Mouse (Mus musculus) kidney, postnatal 36 days (tissue): ENCODE results near the gene Hist1h4k.
A peak's percentile ranks its signal among the peaks of the same experiment; 100 is the strongest.
"Not testable (repeated sequence)": the region's sequence is repeated elsewhere in the genome, so short reads cannot be mapped to it uniquely, and the experiment has no call there.

Experiments
- DNase-seq, 2 experiments: peaks; one replicate each; pipeline ENCODE4 v3.0.0; 2021 to 2022; ENCODE audit warnings: mixed read lengths in 2 of 2

Gene Hist1h4k

GRCm38 (mm10) chr13:21754294-21755001 lies 4.1 kb upstream of the Hist1h4k start:
- peak in 1 of 2 experiments; percentile 48 for DNase-seq

GRCm38 (mm10) chr13:21753524-21754285 lies 3.4 kb upstream of the Hist1h4k start, which contains the start of the genes Hist1h2ak and Hist1h2bn:
Gene Hist1h2ak, minus strand, starts transcription at chr13:21753827.
Gene Hist1h2bn, plus strand, starts transcription at chr13:21754123.
- peak; percentile 47 to 83 for DNase-seq

- DNase-seq: no peak
Measured at GRCm38 (mm10) chr13:21753051-21753523, 2.8 kb upstream of the Hist1h4k start.

- no peak for DNase-seq
Measured at GRCm38 (mm10) chr13:21752356-21752755, 2.1 kb upstream of the Hist1h4k start.

- no peak for DNase-seq
Measured at GRCm38 (mm10) chr13:21751827-21752226, 1.5 kb upstream of the Hist1h4k start.

GRCm38 (mm10) chr13:21751417-21751816 lies 1.1 kb upstream of the Hist1h4k start:
- no peak for DNase-seq

GRCm38 (mm10) chr13:21749387-21750158 lies 732 bp downstream of the Hist1h4k start:
- DNase-seq: no peak

- DNase-seq: no peak
Measured at GRCm38 (mm10) chr13:21745006-21745405, 5.3 kb downstream of the Hist1h4k start.

GRCm38 (mm10) chr13:21734906-21735767 lies 15.2 kb downstream of the Hist1h4k start, which contains the start of gene Hist1h4j:
Gene Hist1h4j, plus strand, starts transcription at chr13:21735064.
- DNase-seq: peak; percentile 50 to 75

- peak; percentile 79 to 82 for DNase-seq
Measured at GRCm38 (mm10) chr13:21734010-21734905, 16.0 kb downstream of the Hist1h4k start.

- no peak for DNase-seq
Measured at GRCm38 (mm10) chr13:21733466-21733865, 16.8 kb downstream of the Hist1h4k start.

GRCm38 (mm10) chr13:21729544-21729943 lies 20.8 kb downstream of the Hist1h4k start:
- DNase-seq: no peak

- DNase-seq: no peak
Measured at GRCm38 (mm10) chr13:21727948-21728572, 22.2 kb downstream of the Hist1h4k start.

- no peak for DNase-seq
Measured at GRCm38 (mm10) chr13:21722993-21723836, 27.1 kb downstream of the Hist1h4k start.

- DNase-seq: no peak
Measured at GRCm38 (mm10) chr13:21722373-21722925, 27.9 kb downstream of the Hist1h4k start.

- DNase-seq: peak; percentile 37 to 76
Measured at GRCm38 (mm10) chr13:21721757-21722372, 28.4 kb downstream of the Hist1h4k start, which contains the start of gene Hist1h2bm. Gene Hist1h2bm, plus strand, starts transcription at chr13:21722044.

GRCm38 (mm10) chr13:21721107-21721756 lies 29.1 kb downstream of the Hist1h4k start:
- DNase-seq: not testable (repeated sequence)
